Mouse (Mus musculus): Measurements from ENCODE around the gene Chka. TPM values are rescaled to one million over a fixed set of nuclear protein-coding genes. Genes with fewer than 3 reads are reported as not detected.

The Chka gene
- polyA plus RNA-seq, 1 experiment from 2014 or later = 53.0 TPM

DNA sequence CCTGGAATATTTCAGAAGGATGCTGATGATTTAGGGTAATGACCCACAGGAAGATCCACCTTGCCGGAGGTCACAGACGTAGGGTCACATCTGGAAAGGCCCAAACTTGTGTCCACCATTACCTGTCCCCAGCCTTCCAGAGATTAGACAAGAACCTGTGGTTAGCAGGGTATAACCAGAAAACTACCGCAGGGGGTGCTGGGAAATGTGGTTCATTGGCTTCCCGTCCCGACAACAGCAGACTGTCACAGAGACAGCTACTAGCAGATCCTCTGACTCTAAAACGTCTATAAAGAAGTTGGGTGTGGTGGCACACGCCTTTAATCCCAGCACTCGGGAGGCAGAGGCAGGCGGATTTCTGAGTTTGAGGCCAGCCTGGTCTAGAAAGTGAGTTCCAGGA is 14.8 kb upstream of the Chka start:
- ATAC-seq (replicated peaks; ENCODE audit: low FRiP score, low read depth) = no peak
- H3K9ac ChIP-seq (ENCODE audit: low read depth, low read length) = no peak overlapping the region
- TF ChIP-seq CTCF (IDR thresholded peaks at IDR 0.05; ENCODE audit: low read depth) = no peak
- H3K36me3 ChIP-seq (ENCODE audit: insufficient read depth, low read length) = no peaks in the 10 kb centered on the region
- WGBS = 87% methylated on average over 9 of the region's 9 CpGs
- DNase-seq (ENCODE audit: low spot score) = no peak
- no peak overlapping the region for H3K27ac ChIP-seq
- no peak overlapping the region for H3K4me3 ChIP-seq (replicated peaks; ENCODE audit: low read depth, low read length)
- no peaks in the 10 kb centered on the region for H3K27me3 ChIP-seq (ENCODE audit: insufficient read depth, low read length)
- H3K4me1 ChIP-seq (replicated peaks; ENCODE audit: insufficient read depth, low read length) = 0 out of 2 replicates have a peak, but pooled peaks cover 10% of the 10 kb centered on the region
- H3K9me3 ChIP-seq (replicated peaks; ENCODE audit: low read length) = no peaks in the 10 kb centered on the region
- H3K4me2 ChIP-seq (ENCODE audit: low read length) = no peak overlapping the region

- no peak for ATAC-seq (replicated peaks; ENCODE audit: low FRiP score, low read depth)
- Histone ChIP-seq H3K4me2 (ENCODE audit: low read length) (no peak overlapping the region), H3K9me3 (replicated peaks; ENCODE audit: low read length) (no peaks in the 10 kb centered on the region), H3K36me3 (ENCODE audit: insufficient read depth, low read length) (no peaks in the 10 kb centered on the region), H3K4me1 (replicated peaks; ENCODE audit: insufficient read depth, low read length) (no peaks in the 10 kb centered on the region), H3K4me3 (replicated peaks; ENCODE audit: low read depth, low read length) (no peak overlapping the region), H3K9ac (ENCODE audit: low read depth, low read length) (no peak overlapping the region), H3K27me3 (ENCODE audit: insufficient read depth, low read length) (no peaks in the 10 kb centered on the region), H3K27ac (no peak overlapping the region)
- no peak for DNase-seq (ENCODE audit: low spot score)
- 62% methylated on average over 3 of the region's 3 CpGs for whole genome bisulfite sequencing
- no peak for TF ChIP-seq CTCF (IDR thresholded peaks at IDR 0.05; ENCODE audit: low read depth)
Observed at GRCm38 (mm10) chr19:3838931-3839330, 12.6 kb upstream of the Chka start.

DNA sequence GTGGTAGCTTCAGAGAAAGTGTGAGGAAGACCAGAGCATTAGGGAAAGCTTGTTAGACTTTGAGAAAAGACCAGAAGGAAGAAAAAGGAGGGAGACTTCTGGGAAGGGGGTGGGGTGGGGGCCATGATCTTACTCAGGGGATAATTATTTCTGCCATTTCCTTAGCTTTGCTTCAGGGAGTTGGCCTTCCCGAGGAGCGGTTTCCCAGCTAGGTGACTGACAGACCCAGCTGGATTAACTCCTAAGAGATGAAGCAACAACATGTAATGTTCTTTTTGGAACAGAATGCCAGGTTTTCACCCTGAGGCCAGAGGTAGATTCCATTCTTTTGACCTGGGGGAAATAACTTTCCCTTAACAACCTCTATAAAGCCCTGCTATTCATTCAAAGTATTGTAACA is 11.9 kb upstream of the Chka start:
- TF ChIP-seq CTCF (IDR thresholded peaks at IDR 0.05; ENCODE audit: low read depth) = no peak
- no peak for ATAC-seq (replicated peaks; ENCODE audit: low FRiP score, low read depth)
- Histone ChIP-seq H3K4me3 (replicated peaks; ENCODE audit: low read depth, low read length) (no peak overlapping the region), H3K27ac (0 out of 2 replicates have a peak overlapping the region, but pooled peaks have one; percentile 0), H3K27me3 (ENCODE audit: insufficient read depth, low read length) (no peaks in the 10 kb centered on the region), H3K36me3 (ENCODE audit: insufficient read depth, low read length) (no peaks in the 10 kb centered on the region), H3K9ac (ENCODE audit: low read depth, low read length) (no peak overlapping the region), H3K4me2 (ENCODE audit: low read length) (no peak overlapping the region), H3K4me1 (replicated peaks; ENCODE audit: insufficient read depth, low read length) (no peaks in the 10 kb centered on the region), H3K9me3 (replicated peaks; ENCODE audit: low read length) (no peaks in the 10 kb centered on the region)
- WGBS = 17% methylated on average over 2 of the region's 2 CpGs
- DNase-seq (ENCODE audit: low spot score) = no peak

GRCm38 (mm10) chr19:3840214-3840651 is 11.3 kb upstream of the Chka start:
- DNase-seq (ENCODE audit: low spot score) (no peak), ATAC-seq (replicated peaks; ENCODE audit: low FRiP score, low read depth) (no peak)
- Histone ChIP-seq H3K36me3 (ENCODE audit: insufficient read depth, low read length) (no peaks in the 10 kb centered on the region), H3K4me2 (ENCODE audit: low read length) (no peak overlapping the region), H3K27ac (peak overlapping the region; percentile 27; the same call in 1 of the 2 replicates), H3K27me3 (ENCODE audit: insufficient read depth, low read length) (no peaks in the 10 kb centered on the region), H3K4me1 (replicated peaks; ENCODE audit: insufficient read depth, low read length) (no peaks in the 10 kb centered on the region), H3K4me3 (replicated peaks; ENCODE audit: low read depth, low read length) (no peak overlapping the region), H3K9me3 (replicated peaks; ENCODE audit: low read length) (no peaks in the 10 kb centered on the region), H3K9ac (ENCODE audit: low read depth, low read length) (no peak overlapping the region)
- no peak for TF ChIP-seq CTCF (IDR thresholded peaks at IDR 0.05; ENCODE audit: low read depth)
- WGBS = 33% methylated on average over 5 of the region's 5 CpGs

GRCm38 (mm10) chr19:3840685-3841084 is 10.9 kb upstream of the Chka start:
- no peaks in the 10 kb centered on the region for H3K9me3 ChIP-seq (replicated peaks; ENCODE audit: low read length)
- H3K36me3 ChIP-seq (ENCODE audit: insufficient read depth, low read length) = no peaks in the 10 kb centered on the region
- no peaks in the 10 kb centered on the region for H3K4me1 ChIP-seq (replicated peaks; ENCODE audit: insufficient read depth, low read length)
- no peak overlapping the region for H3K4me2 ChIP-seq (ENCODE audit: low read length)
- no peak for TF ChIP-seq CTCF (IDR thresholded peaks at IDR 0.05; ENCODE audit: low read depth)
- DNase-seq (ENCODE audit: low spot score) (no peak), ATAC-seq (replicated peaks; ENCODE audit: low FRiP score, low read depth) (no peak)
- no peak overlapping the region for H3K9ac ChIP-seq (ENCODE audit: low read depth, low read length)
- 83% methylated on average over 5 of the region's 5 CpGs for WGBS
- H3K27ac ChIP-seq = peak overlapping the region; percentile 27; the same call in 1 of the 2 replicates
- no peaks in the 10 kb centered on the region for H3K27me3 ChIP-seq (ENCODE audit: insufficient read depth, low read length)
- H3K4me3 ChIP-seq (replicated peaks; ENCODE audit: low read depth, low read length) = no peak overlapping the region

GRCm38 (mm10) chr19:3842359-3843148 is 9.0 kb upstream of the Chka start:
- no peak for TF ChIP-seq CTCF (IDR thresholded peaks at IDR 0.05; ENCODE audit: low read depth)
- 48% methylated on average over 12 of the region's 12 CpGs for WGBS
- peak; percentile 20 for DNase-seq (ENCODE audit: low spot score)

More at GRCm38 (mm10) chr19:3842359-3843148, 9.0 kb upstream of the Chka start:
- no peak overlapping the region for H3K4me3 ChIP-seq (replicated peaks; ENCODE audit: low read depth, low read length)
- no peak overlapping the region for H3K9ac ChIP-seq (ENCODE audit: low read depth, low read length)
- H3K9me3 ChIP-seq (replicated peaks; ENCODE audit: low read length) = no peaks in the 10 kb centered on the region
- no peak overlapping the region for H3K4me2 ChIP-seq (ENCODE audit: low read length)
- ATAC-seq (replicated peaks; ENCODE audit: low FRiP score, low read depth) = peak; percentile 87
- peak overlapping the region; percentile 81 for H3K27ac ChIP-seq
- no peaks in the 10 kb centered on the region for H3K4me1 ChIP-seq (replicated peaks; ENCODE audit: insufficient read depth, low read length)
- no peaks in the 10 kb centered on the region for H3K27me3 ChIP-seq (ENCODE audit: insufficient read depth, low read length)
- no peaks in the 10 kb centered on the region for H3K36me3 ChIP-seq (ENCODE audit: insufficient read depth, low read length)

Measured in kidney, postnatal 0 days (tissue).